Mouse (Mus musculus) adrenal gland (tissue): ENCODE data around the gene Ldhd.

Source experiments
- intact Hi-C: fragments of 180-260 bp; cut with DNase I; formaldehyde crosslinking; loops from one replicate; pipeline ENCODE4 v1.15.1; 2025
- long read RNA-seq, 2 experiments: library from polyadenylated mRNA; unstranded; transcript quantifications; one replicate each; pipeline ENCODE4 v2.0.0; 2020; ENCODE audit warnings: borderline replicate concordance in 1 of 2; ENCODE audit not compliant: insufficient replicate concordance in 1 of 2

Gene Ldhd
- long read RNA-seq, experiment 1, transcript Ldhd-201 (11 exons, 2,273 nt), result major isoform, 10 of 18 reads
- long read RNA-seq, experiment 1, partial matches to known transcripts, result 2 of 18 reads
- long read RNA-seq, experiment 1, other reads (novel, unspliced or antisense), result 6 of 18 reads
- long read RNA-seq, experiment 2, transcript Ldhd-201 (11 exons, 2,273 nt), result major isoform, 9 of 12 reads
- long read RNA-seq, experiment 2, partial matches to known transcripts, result 0 of 12 reads
- long read RNA-seq, experiment 2, other reads (novel, unspliced or antisense), result 3 of 12 reads

DNA sequence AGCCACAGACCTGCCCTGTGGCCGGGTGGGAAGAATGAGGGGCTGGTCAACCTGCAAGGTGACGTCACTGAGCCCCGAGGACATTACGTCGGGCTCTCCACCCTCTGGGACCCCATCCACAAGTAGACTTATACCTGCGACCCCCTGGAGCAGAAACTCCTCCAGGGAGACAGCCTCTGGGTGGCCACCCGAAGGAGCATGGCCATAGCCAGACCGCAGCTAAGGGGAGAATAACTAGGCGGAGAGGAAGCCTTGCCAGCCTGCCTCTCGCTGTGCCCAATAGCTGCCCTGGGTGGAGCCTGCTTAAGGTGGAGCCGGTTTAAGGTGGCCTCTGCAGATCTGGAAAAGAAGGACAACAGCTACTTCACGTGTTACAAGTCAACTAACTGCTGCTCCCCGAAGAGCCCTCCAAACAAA, at the start of gene Ldhd:
Gene Ldhd, minus strand, starts transcription at position 270 of the 417 bp plus-strand sequence.
- intact Hi-C loops, result no loop called here

DNA sequence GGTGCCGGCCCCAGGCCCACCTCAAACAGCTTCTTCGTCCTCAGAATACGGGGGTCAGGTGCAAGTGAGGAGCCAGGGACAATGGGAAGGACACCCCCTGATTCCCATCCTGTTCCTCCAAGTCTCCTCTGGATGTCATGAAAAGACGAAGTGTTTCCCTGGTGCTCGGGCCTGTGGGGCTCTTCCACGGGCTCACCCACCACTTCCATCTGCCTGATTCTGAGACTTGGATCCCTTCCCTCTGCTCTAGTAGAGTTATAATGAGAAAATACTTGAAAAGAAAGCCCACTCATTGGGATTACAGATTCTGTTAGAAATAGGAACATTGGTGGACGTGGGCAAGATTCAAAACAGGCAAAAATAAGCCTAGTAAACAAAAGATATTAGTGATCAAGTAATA, 48.7 kb upstream of the Ldhd start:
- intact Hi-C loops, result loop anchor here (1.0 kb wide), 1 partner anchor 145 kb away; no protein-coding TSS in a partner anchor

DNA sequence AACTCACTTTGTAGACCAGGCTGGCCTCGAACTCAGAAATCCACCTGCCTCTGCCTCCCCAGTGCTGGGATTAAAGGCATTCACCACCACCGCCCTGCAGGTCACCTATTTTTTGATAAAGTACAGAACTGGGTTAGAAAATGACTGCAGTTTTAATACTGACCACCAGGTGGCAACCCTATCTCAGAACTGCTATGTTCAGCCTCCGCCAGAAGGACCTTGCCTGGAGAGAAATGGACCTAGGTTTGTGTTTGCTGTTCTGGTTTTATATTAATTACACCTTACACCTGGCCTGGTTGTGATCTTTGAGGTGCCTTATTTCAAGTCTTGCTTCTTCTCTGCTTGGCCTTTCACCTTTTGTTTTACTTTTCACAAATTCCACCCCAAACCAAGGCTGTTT, 47.9 kb upstream of the Ldhd start:
- intact Hi-C loops, result loop anchor here (1.0 kb wide), 1 partner anchor 146 kb away; no protein-coding TSS in a partner anchor

DNA sequence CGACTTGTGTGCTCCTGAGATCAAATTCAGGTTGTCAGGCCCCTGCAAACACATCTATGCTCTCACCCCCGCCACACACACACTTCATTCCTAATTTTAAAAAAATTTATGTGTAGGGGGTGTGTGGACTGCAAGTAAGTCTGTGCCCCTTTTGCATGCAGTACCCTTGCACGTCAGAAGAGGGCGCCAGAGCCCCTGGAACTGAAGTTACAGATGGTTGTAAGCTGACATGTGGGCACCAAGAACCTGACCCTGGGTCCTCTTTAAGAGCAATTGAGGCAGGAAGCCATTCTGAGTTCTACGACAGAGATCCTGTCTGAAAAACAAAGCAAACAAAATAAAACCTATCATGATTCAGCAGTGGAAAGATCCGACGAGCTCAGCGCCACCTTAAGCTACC, 46.1 kb upstream of the Ldhd start:
- intact Hi-C loops, result no loop called here

DNA sequence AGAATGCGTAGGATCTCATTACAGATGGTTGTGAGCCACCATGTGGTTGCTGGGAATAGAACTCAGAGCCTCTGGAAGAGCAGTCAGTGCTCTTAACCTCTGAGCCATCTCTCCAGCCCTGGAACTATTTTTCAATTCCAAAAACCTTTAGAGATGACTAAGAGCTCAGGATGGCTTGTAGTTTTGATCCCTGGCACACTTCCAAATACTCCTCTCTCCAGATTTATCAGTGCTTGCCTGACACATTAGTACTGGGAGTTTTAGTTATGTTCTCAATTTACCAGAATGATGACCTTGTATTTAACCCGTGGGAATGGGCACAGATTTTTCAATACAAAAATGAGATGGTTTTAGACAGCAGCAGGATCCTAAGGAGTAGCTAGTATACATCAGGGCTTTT, 36.6 kb upstream of the Ldhd start:
- intact Hi-C loops, result loop anchor here (10.0 kb wide), 1 partner anchor 322 kb away; no protein-coding TSS in a partner anchor

DNA sequence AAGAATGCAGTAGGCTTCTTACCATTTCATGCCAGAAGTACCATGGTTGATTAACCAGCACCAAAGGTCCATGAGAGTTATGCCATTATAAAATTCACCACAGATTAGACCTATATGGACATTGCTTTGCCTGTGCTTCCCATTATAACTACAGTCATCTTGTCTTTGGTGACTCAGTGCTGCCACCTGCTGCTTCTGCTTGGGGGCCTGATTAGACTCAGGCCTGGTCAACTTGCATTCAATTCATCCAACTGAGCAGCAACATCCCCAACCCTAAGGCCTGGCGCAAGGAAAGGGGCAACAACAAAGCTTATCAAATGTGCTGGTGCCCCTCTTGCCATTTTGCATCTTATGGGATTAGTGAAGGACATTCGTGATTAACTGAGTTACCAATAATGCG, 32.3 kb upstream of the Ldhd start:
- intact Hi-C loops, result loop anchor here (10.0 kb wide), 1 partner anchor 318 kb away; no protein-coding TSS in a partner anchor

DNA sequence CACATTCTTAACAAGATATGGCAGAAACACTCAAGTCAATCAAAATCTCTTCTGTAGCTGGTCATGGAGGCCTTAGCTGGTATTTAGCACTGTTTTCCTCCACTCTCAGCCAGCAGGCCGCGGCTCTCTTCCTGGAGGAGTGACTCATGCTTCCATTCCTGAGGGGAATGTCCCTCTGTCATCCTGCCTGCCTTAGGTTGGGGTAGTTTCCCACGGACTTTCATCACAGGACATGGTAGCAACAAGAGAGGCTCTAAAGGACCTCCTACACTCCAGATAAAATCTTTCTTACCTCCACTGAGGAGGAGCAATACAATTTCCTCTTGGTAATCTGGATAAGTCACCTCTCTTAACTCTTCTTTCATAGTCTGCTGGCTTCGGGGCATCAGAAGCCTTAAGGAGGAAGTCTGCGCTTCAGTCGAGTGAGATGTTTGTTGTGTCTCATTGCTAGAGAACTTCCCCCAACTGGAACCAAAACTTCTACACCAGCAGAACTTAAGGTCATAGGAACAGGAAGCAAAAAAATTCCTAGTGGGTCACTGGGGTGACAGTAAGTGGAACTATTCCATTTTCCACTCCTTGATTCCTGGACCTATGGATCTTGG, 28.7 kb upstream of the Ldhd start:
- intact Hi-C loops, result no loop called here

DNA sequence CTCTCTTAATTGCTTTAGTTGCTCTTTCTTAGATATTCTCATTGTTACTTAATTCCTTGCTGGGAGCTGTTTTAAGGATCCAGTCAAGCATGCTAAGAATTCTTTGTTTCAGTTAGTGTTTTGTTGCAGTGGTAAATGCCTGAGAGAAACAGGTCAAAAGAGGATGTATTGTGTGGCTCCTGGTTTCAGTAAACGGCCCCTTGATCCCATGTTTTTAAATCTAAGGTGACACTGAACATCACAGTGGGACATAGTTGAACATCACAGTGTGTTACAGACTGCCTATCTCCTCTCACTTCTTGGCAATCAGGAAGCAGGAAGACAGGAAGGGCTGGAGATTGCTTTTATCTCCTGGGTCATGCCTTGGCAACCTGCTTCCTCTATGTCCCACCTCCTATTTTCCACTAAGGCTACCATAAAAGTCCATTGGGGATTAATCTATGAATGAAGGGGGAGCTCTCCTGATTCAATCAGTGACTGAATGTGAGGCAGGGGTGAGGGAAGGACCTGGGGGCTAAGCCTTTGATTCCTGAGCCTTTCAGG, 27.2 kb upstream of the Ldhd start:
- intact Hi-C loops, result no loop called here

DNA sequence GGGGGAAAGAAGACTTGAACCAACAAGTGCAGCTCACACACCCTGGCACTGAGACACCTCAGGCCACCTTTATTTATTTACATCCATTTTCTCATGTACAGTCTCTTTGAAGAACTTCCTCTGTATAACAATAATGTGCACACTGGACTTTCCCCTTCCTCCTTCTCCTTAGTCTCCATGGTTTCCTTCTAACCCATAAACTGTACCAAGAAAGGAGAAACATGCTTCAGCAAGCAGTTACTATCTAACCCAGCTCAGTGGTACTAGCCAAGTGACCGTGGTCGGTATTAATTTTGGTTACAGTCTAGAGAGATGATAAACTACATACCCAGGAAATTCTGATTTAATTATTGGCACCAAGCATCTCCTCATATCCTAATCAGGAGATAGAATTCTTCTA, 23.4 kb upstream of the Ldhd start:
- intact Hi-C loops, result no loop called here

DNA sequence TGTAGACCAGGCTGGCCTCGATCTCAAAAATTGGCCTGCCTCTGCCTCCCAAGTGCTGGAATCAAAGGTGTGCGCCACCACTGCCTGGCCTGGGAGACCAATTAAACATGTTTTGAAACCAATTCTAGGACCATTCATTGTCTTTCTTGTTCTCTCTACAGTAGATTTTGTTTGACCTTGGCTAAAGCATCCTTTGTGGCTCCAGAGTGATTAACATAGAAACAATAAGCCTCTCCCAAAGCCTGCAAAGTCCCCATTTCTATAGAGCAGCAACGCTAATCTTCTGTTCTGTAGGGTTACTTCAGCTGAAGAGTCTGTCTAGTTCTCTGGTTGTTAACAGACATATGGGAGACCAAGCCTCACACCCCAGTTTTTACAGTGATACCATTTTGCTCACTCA, 20.5 kb upstream of the Ldhd start:
- intact Hi-C loops, result no loop called here

DNA sequence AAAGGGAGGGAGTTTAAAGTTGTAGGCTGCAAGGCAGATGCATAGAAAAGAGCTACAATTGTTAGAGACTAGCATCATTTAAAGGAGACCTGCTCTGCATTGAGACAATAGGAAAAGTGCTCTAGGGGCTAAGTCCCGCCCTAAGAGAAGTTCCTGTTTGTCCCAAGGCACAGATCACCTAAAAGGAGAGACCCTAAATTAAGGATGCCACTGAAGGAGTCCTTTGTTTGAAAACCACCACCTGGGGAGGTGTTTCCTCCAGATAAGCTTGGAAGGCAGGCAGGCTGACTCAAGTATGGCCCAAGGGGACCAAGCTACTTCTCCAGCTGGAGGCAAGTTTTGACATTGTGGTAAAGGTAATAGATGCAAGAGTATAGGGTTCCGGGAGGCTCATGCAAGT, 18.7 kb upstream of the Ldhd start:
- intact Hi-C loops, result no loop called here

DNA sequence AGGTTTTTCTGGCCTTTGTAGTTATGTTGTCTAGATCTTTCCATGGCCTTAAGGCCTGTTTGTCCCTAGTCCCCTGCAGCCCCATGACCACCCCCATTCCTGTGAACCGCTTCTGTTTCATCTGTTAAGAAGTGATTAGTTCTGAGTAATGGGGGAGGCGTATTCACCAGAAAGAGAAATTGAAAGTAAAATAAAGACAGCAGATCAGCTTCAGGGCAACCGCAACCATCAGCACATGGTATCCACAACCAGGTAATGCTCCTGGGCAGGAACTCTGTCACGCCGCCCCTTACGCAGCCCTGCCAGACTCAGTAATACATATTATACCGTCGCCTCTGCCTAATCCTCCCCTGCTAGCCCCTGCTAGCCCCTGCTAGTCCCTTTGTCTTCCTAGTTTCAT, 15.5 kb upstream of the Ldhd start:
- intact Hi-C loops, result no loop called here

DNA sequence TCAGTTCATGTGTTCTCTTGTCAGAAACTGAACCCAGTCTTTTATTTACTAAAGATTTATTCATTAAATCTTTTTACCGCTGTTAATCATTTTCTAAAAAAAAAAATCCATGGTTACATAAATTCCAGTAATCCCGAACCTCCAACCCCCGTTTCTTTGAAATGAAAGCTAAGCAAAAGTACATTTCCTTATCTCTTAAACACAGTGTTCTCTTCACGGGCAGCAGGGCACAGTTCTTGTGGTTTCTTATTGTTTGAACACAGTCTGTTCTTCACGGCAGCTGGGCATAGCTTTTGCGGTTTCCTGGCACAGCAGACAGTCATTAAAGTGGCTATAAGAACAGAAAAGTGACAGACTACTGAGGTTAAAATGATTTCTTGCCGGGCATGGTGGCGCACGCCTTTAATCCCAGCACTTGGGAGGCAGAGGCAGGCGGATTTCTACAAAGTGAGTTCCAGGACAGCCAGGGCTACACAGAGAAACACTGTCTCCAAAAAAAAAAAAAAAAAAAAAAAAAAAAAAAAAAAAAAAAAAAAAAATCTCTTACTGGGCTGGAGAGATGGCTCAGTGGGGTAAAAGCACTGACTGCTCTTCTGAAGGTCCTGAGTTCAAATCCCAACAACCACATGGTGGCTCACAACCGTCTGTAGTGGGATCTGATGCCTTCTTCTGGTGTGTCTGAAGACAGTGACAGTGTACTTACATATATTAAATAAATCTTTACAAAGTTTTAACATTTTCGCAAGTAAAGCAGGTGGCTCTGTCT, 14.3 kb upstream of the Ldhd start:
- intact Hi-C loops, result loop anchor here (5.0 kb wide), 1 partner anchor 107 kb away; the partner anchor contains the start of gene Znrf1

DNA sequence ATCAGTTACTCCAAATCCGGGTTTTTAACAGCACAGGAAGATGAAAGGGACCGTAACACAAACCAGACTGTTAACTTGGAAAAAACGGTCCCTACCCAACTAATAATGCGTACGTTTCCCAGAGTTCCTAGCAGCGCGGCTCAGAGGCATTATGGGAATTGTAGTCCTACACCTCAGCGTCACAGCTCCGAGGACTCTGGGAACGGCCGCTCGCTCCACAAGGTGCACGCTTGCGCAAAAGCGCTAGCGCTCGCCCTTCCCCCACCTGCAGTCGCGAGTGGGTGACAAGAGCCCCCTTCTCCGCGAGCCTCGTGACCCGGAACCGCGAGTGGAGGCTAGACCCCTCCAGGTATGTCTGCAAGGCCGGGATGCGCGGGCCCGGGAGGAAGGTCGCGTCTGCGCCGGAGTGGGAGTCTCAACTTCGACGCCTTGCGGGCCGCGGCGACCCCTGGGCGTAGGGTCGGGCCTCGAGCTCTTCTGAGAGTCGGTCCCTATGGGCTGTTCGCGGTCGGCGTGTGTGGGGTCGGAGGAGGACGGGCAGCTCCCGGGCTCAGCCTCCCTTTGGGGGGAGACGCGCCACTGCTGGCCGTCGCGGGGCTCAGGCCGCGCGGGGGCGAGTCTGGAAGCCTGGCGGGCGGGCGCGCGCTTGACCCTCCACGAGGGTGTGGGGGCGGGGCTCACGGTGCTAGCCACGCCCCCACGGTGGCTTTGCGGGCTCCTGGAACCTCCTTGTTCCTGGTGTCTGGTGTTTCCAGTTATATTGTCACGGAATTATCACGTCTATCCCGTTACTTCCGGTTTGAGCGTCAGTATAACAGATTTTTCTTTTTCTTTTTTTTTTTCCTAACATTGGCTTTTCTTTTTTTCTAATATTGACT, 13.3 kb upstream of the Ldhd start, which contains the start of gene Zfp1:
Gene Zfp1, plus strand, starts transcription at position 138 of the 878 bp plus-strand sequence.
- intact Hi-C loops, result loop anchor here (5.0 kb wide), 1 partner anchor 106 kb away; the partner anchor contains the start of gene Znrf1

DNA sequence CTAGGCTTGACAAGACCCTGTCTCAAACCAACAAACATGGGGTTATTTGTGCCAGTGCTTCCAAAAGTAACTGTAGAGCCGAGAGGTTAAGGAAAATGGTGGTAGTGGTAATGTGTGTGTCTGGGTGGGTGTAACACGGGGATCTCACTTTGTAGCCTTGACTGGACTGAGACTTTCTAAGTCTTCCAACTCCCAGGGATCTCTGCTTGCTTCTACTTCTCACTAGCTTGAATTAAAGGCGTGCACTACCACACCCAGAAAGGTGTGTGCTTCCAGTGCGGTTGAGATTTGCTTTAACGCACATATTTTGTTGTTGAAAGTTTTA, 12.7 kb upstream of the Ldhd start:
- intact Hi-C loops, result loop anchor here (5.0 kb wide), 1 partner anchor 106 kb away; the partner anchor contains the start of gene Znrf1

DNA sequence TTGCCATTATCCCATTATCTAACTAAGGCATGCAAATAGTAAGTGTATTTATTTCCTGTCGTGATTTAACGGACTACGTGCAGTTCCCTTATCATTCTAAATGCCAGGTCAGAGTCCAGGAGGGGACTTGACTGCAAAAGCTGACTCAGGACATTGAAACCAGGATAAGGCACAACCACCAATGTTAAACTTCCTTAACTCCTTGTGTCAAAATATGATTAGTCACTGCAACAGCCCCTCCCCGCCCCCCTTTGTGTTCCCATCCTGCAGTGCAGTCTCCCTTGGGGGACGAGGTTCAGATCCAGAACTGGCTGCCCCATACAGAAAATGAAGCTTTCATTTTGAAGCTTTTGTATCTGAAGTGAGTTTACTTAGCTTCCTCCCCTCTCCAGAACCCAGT, 12.3 kb upstream of the Ldhd start:
- intact Hi-C loops, result loop anchor here (5.0 kb wide), 1 partner anchor 105 kb away; the partner anchor contains the start of gene Znrf1

DNA sequence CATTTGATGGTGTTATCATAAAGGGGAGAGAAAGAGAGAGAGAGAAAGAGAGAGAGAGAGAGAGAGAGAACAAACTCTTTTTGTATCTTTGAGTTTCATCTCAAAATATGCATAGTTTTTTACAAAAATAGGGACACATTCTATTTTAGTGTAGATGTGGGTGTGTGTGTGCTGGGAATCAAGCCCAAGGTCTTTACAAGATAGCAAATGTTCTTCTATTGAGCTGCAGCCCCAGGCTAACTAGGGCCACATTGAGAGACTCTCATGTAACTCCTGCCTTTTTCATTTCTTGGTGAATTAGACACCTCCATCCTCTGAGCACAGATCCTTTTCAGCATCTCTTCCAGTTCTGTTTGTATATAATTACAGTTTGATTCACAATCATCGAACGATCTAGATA, 10.9 kb upstream of the Ldhd start:
- intact Hi-C loops, result loop anchor here (5.0 kb wide), 1 partner anchor 104 kb away; the partner anchor contains the start of gene Znrf1

DNA sequence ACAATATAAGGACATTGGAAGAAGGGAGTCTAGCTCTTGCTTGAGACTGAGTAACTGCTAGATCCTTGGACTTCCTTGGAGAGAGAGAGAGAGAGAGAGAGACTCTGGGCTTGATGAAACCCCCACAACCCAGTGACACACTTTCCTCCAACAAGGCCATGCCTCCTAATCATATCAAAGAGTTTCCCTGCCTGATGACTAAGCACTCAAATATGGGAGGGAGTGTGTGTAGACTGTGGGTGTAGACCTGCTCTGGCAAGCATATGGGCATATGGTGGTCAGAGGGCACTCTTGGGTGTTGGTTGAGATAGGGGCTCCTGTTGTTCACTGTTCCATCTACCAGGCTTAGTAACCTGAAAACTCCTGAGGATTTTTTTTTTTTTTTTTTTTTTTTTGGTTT, 7.9 kb upstream of the Ldhd start:
- intact Hi-C loops, result no loop called here

DNA sequence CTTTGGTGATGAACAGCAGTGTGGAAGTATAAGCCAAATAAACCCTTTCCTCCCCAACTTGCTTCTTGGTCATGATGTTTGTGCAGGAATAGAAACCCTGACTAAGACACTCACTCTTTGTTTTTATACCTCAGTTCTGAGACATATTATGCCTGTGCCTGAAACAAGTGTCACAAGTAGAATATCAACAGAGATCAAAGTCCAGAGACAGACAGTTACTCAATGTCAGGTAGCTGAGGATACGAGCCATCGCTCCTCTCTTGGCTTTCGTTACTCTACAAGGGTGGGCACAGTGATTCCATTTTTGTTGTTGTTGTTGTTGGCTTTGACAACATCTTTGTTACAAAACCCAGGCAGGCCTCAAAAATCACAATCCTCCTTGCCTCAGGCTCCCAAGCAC, 2.8 kb upstream of the Ldhd start:
- intact Hi-C loops, result no loop called here

DNA sequence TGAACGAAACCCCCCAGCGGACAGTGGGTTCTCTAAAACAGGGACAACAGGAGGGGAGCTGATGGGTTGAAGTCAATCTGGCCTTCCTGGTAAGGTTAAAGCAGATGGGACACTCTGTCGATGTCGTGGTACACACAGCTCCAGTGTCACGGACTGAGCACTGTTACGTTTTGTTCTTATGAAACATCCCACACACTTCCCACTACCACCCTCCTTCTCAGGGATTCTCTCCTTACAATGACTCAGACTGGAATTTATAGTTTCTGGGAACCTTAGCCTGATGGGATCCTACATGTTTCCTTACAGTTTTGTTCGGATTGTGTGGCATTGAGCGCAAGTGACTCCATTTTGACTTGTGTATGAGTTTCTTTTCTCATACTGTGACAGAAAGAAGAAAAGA, 1.4 kb upstream of the Ldhd start:
- intact Hi-C loops, result no loop called here
